Mouse (Mus musculus) gastrocnemius, postnatal 14 days (tissue): ENCODE data around the gene Ksr1. TPM values are rescaled to one million over a fixed set of nuclear protein-coding genes. Genes with fewer than 3 reads are reported as not detected.

Experiments used
- DNase-seq: peaks from one replicate; pipeline ENCODE4 v3.0.0; 2021; ENCODE audit warnings: mixed read lengths
- intact Hi-C: fragments of 180-260 bp; cut with DNase I; formaldehyde crosslinking; loops from one replicate; pipeline ENCODE4 v1.15.1; 2025; ENCODE audit warnings: low total_unique reads
- long read RNA-seq, 2 experiments: library from polyadenylated mRNA; stranded (forward); transcript quantifications; one replicate each; pipeline ENCODE4 v2.0.0; 2021
- total RNA-seq, 2 experiments: library from RNA; stranded (reverse); gene quantifications; 2 replicates each; pipeline ENCODE4 v1.2.3; 2021

Ksr1 gene
- 10 to 100 TPM; 62.2 to 73.3 TPM for total RNA-seq
- long read RNA-seq, experiment 1, partial matches to known transcripts: 3 of 26 reads
- long read RNA-seq, experiment 1, other reads (novel, unspliced or antisense): 23 of 26 reads
- long read RNA-seq, experiment 2, partial matches to known transcripts: 6 of 42 reads
- long read RNA-seq, experiment 2, other reads (novel, unspliced or antisense): 36 of 42 reads

DNA sequence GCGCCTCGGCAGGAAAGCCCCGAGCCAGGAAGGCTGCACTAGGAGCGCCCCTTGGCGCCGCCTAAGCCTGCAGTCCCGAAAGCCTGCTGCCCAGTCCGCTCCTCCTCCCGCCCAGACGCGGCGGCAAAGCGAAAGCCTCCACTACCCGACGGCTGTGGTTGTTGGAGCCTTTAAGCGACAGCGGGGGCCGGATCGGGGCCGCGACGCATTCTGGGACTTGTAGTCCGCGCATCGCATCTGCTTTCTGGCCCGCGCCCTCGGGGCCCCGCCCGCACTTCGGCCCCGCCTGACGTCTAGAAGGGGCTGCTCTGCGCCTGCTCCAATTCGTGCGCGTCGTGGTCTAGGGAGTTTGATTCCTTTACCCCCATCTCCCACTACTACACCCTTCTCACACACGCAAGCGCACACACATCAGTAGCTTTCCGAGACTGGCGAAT, at the start of gene Ksr1:
Gene Ksr1, minus strand, starts transcription at position 77 of the 437 bp plus-strand sequence.
- DNase-seq: peak; percentile 94
- intact Hi-C loops: no loop called here

DNA sequence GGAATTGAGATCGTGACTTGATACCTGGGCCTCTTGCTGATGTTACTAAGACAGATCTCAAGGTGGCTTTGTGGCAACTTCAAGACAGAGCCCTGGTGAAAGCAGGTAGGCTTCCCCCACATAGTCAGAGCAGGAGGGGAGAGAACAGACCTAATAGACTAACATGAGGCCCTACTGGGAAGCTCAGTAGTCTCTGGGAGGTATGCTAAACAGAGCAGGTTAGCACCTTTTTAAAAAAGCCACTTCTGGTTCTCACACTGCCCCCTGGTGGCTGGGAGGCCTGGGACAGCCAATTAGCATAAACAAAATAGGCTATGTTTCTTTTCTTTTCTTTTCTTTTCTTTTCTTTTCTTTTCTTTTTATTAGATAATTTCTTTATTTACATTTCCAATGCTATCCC, 46.0 kb upstream of the Ksr1 start:
- intact Hi-C loops: no loop called here
- DNase-seq: no peak

DNA sequence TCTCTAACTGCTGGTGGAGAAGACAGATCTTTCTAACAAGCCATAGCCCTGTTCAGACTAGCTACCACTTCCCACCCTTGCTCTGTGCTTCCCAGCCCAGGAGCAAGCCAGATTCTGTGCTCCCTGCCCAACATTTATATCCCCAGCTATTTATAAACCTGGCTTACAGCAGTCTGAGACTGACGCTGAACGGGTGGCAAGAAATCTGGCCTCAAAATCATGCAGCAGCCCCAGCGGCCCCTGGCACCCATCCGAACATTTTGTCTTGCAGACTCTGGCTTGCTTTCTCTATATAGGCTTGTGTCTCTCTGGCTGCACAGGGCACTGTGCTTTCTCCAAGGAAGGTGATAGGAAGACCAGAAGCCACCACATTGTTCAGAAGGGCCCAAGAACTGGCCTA, 45.0 kb upstream of the Ksr1 start:
- intact Hi-C loops: no loop called here
- DNase-seq: peak; percentile 49

DNA sequence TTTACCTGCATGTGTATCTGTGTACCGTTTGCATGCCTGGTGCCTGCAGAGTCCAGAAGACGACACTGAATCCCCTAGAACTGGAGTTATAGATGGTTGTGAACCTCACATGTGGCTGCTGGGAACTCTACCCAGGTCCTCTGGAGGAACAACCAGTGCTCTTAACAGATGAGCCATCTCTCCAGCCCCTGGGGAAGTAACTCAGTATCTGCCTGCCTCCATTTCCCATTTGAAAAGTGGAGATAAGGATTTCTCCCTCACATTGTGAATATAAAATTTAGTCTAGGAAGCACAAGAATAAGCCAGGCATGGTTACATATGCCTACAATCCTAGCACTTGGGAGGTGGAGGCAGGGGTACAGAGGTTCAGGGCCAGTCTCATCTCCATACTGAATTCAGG, 44.0 kb upstream of the Ksr1 start:
- intact Hi-C loops: no loop called here
- no peak for DNase-seq

DNA sequence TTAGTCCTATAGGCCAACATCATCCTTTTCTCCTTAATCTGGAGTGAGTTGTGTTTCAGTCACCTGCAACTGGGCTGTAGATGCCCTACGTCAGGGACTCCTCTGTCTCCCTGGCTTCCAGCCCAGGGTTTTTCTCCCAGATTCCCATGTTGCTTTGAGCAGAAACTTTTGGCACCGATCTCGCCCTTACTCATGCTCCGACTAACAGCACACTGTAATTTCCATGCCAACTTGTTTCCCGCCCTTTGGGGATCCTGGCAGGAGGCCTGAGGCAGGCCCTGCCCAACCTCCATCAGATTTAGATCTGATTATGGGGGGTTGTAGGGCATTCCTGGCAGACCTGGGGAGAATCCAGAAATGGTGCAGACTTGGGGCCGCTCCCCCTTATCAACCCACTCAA, 42.0 kb upstream of the Ksr1 start:
- DNase-seq: peak; percentile 67
- intact Hi-C loops: no loop called here

DNA sequence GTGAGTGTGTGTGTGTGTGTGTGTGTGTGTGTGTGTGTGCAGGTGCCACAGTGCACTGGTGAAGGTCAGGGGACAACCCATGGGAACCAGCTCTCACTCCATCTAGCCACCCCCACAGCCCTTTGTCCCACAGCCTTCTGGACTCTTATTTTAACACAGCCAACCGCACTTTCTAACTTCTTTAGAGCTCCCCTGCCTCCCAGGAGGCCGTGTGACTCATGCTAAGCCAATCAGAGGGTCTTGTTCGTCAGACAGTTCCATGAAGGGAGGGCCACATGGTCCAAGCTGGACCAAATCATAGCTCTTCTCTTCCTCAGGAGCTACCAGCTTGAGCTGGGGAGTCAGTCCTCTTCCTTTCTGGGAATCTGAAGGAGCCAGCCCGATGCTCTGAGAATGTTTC, 41.1 kb upstream of the Ksr1 start:
- intact Hi-C loops: no loop called here
- no peak for DNase-seq

DNA sequence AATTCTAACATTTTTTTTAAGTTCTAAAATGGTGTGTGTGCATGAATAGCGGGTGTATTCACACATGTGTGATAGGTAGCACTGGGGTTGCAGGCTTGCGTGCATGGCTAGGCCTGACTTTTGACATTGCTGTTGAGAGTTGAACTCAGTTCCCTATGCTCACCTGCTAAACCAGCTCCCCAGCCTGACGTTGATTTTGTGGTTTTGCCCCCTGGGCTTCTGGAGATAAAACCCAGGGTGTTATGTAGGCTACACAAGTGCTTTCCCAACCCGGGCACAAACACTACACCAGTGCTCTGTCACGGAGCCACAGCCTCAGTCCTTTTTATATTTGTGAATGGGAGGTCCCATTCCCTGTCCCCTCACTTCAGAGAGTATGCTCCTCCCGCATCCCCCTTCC, 39.5 kb upstream of the Ksr1 start:
- DNase-seq: no peak
- intact Hi-C loops: no loop called here

DNA sequence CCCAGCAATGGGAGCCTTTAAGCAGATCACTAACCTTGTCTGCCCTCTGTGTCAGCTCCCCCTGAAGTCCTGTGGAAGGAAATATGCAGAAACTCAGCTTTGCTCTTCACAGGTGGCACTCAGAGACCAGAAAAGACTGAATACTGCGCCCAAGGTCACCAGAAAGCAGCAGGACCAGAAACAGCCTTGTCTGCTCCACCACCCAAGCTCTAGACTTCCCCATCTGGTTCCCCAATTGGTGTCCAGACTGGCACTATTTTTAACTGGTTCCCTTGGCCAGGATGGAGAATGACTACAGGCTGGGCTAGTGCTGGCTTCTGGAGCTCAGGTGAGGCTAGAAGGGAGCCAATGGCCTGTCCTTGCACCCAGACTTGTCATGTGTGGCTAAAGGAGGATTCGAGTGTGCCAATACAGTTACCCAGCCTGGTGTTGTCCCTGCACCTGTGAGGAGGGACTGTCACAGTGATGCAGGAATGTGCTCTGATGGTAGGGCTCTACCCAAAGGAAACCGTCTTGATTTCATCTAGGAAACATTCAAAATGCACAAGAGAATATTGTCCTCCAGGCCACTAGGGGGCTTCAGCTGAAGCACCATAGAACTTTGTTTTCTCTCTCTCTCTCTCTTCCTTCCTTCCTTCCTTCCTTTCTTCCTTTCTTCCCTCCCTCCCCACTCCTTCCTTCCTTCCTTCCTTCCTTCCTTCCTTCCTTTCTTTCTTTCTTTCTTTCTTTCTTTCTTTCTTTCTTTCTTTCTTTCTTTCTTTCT, 38.1 kb upstream of the Ksr1 start:
- intact Hi-C loops: no loop called here
- DNase-seq: no peak

DNA sequence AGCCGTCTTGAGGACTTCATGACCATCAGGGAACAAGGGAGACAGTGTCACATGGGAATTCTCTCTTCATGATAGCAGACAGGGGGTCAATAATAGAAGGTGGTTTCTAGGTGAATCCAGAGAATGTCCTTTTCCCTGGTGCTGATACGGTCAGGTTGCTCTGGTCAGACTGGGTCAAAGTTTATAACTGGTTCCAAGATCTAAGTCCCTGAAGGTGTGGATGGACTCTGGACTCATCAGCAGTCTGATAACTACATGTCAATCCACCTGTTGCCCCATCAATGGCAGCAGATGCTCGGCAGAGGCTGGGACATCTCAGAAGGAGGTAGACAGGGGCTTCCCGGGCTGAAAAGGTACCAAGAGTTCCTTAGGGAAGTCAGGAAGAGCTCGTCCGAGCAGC, 37.2 kb upstream of the Ksr1 start:
- no peak for DNase-seq
- intact Hi-C loops: no loop called here

DNA sequence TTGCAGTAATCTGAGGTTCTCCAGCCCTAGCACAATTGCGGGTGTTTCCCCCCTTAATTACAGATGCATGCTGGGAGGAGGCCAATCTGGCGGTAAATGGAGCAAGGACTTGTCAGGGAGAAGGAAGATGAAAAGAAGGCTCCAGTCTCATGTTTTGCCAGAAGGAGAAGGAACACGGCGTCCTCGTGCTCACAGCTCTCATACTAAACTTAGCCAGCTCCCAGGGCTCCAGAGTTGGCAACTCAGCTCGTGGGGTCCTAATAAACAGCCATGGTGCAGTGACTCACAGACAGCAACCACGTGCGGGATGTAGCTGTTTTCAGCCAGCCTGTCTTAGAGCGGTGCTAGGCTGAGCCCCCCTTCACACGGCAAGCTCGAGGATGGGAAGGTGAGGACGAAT, 36.7 kb upstream of the Ksr1 start:
- intact Hi-C loops: no loop called here
- no peak for DNase-seq

DNA sequence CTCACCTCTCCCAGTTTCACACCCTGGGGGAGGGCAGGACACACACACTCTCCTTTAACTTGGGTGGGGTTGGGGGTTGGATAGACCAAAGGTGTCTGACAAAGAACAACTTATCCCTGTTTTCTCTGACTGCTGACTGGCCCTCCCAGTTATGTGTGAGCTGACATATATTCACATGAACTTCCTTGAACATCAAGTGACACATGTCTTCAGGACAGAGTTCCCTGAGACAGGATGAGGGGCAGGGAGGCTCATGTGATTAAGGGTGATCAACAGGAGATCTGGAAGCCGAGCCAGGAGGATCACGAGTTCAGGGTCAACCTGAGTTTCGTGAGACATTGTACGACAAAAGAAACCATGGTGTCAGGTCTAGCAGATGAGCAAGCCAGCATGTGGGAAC, 35.7 kb upstream of the Ksr1 start:
- intact Hi-C loops: no loop called here
- DNase-seq: no peak

DNA sequence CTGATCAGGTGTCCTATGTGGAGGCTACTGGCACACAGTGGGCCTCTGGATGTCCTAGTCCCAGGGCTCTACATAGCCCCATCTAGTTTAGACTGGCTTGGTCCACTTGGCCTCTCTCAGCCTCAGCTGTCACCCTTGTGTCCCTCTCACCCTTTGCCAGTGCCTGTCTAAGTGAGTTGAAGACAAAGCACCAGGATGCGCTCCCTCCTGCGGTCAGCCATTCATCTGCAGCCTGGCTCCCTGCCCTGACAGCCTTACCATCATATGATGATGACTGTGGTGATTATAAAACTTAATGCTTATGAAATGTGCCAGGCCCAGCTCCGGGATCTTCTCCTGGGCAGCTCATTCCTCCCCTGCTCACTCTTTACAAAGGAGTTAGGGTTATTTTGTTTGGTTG, 30.5 kb upstream of the Ksr1 start:
- intact Hi-C loops: no loop called here
- DNase-seq: no peak

DNA sequence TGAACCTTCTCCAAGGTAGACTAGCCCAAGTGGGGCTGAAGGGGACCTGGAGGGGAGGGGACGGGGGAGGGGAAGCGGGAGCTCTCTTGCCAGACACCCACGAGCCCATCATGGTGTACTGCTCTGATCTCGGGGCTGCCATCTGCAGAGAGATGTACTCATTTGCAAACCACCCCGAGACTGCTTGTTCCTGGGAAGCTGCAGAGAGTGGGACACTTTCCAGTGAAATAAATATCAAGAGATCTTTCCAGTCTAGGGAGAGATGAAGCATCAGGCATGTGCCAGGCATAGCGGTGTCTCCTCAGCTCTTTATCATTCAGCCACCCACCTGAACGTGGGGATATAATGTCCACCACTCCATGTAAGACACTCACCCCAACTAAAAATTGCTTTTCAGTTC, 25.8 kb upstream of the Ksr1 start:
- intact Hi-C loops: no loop called here
- no peak for DNase-seq

DNA sequence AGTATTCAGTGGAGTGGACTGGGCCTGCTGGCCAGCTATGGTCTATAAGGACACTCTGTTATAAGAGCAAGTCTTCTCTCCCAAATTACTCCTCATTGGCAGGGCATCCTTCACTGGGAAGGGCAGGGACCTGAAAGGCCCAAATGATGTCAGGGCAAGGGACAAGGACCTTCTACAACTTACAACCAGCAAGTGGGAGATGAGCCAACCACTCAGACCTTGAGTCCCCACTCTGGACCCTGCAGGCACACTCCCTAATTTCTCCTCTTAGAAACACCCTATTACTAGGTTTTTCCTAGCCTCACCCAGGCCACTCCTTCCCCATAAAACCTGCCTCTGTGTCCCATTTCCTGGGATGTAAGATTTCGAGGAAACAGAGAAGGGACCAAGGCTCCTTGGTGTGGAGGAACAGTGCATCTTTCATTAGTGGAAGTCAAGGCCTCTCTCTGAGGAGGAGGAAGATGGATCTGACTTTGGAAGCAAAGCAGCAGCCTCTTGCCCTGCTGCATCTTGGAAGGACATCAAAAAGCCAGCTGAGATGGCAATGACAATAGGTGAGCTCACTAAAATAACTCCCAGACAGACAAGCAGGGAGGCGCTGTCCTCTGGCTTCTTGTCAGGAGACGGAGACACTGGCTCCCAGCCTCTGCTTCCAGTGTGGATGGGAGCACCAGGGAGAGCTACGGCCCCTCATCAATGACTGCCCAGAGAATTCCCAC, 20.5 kb upstream of the Ksr1 start:
- intact Hi-C loops: no loop called here
- DNase-seq: no peak

DNA sequence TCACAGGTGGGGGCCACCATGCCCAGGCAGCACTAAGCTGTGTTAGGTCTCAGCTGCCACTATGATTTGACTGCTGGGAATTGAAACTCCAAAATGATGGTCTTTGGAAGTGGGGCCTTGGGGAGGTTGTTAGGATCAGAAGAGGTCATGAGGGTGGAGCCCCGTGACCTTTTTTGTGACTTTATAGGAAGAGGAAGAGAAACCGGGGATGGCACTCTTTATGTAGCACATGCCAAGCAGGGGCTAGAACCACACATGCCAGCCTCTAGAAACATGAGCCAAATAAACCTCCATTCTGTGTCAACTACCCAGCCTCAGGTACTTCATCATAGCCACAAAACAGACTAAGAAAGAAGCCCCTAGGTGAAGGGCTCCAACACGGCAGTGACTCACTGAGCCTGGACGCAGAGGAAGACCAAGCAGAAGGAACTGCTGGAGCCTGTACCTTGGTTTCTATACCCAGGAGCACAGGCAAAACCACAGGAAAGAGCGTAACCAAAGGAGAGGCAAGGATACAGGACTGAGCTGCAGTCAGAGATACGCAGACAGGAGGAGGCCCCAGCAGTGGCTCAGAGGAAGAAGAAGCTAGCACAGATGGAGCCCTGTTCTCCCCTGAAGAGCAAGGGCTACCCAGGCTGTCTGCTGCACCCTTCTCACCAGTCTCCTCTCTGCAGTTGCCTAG, 15.0 kb upstream of the Ksr1 start:
- intact Hi-C loops: no loop called here
- DNase-seq: no peak

DNA sequence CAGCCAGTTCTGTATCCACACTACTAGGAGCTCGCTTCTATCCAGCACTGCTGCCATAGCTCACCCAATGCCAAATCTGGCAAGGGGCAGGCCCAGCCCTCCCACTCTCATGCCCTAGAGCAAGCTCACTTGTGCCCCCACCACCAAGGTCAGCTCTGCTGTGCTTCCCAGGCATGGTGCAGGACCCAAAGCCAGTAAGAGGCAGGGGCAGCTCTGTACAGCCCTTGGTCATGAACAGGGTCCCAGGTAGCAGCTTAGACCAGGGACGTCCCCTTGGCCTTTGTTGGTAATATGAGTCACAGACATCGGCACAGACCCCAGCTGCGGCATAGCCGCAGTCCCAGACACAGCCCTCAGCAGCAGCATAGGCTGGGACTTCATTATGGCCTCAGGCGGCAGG, 13.9 kb upstream of the Ksr1 start:
- DNase-seq: no peak
- intact Hi-C loops: no loop called here

DNA sequence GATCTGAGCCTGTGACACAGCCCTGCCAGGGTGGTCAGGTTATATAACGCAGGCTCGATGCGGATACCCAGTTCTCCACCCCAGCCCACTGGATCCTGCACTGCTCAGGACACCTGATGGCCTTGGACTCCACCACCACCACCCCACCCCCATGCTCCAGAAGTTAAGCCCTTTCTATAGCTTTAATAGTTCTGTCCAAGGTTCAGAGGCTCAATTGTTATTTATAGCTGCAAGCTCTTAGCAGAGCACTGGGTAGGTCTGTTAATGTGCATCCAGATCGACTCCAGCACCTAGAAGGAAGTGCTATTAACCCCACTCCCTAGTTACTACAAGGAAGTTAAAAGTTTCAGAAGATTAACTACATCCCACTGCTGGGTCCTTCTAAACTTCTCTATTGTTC, 11.5 kb upstream of the Ksr1 start:
- intact Hi-C loops: no loop called here
- no peak for DNase-seq

DNA sequence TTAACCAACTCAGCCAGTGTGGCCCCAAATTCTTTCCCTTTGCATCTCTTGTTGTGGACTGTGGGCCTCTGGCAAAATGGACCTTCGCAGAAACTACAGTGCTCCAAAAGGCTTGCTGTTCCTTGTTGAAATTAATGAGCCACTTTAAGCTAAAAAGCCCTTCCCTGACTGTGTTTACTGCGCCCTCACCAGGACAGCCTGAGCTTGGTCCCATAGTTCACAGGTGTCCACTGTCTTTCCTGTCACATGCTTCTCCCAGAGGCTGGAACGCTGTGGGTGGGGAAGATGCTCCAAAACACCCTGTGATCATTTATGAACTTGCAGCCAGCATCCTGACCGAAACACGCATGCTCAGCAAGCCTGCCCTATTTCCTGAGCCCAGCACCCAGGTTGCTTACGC, 9.1 kb upstream of the Ksr1 start:
- intact Hi-C loops: no loop called here

DNA sequence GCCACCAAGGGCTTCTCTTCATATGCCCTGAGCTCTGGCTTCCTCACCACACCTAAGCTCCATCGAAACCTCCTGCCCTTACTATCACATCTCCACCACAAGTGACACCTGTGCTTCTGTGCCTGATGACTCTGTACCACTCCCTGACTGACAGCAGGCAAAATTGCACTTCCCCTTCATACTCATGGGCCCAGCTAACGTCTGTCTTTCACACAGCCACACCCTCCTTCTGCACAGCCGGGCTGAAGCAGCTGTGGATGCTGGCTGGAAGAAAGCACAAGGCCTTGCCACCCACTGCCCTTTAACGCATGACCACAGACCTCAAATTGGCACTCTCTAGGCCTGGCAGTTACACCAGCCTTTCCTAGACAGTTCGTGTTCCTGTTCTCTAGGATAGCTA, 6.5 kb upstream of the Ksr1 start:
- DNase-seq: no peak
- intact Hi-C loops: no loop called here

More for the DNA sequence above, 9.1 kb upstream of the Ksr1 start:
- no peak for DNase-seq

DNA sequence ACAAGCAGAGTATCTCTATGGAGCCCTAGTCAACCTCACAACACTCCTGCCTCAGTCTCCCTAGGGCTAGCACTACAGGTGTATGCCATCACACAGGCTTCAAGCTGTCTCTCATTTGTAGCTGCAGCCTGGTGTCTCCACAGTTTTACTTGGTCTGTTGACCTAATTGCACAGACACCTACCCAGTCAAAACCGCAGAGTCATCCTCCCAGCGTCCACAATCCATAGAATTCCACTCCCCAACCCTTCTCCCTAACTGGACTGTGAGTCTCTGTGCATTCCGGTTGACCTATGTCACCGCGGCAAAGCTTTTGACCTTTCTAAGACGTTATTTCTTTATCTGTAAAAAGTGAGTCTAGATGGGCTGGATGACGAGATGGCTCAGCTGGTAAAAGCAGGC, 5.7 kb upstream of the Ksr1 start:
- no peak for DNase-seq
- intact Hi-C loops: no loop called here
